Mouse (Mus musculus) B cell, adult 2 months (primary cell): ENCODE results near the gene Acad12.
"Not testable (repeated sequence)": the region's sequence is repeated elsewhere in the genome, so short reads cannot be mapped to it uniquely, and the experiment has no call there.

Source experiments
- DNase-seq, 2 experiments: peaks; one replicate each; pipeline ENCODE4 v3.0.0; 2022

Gene Acad12

DNA sequence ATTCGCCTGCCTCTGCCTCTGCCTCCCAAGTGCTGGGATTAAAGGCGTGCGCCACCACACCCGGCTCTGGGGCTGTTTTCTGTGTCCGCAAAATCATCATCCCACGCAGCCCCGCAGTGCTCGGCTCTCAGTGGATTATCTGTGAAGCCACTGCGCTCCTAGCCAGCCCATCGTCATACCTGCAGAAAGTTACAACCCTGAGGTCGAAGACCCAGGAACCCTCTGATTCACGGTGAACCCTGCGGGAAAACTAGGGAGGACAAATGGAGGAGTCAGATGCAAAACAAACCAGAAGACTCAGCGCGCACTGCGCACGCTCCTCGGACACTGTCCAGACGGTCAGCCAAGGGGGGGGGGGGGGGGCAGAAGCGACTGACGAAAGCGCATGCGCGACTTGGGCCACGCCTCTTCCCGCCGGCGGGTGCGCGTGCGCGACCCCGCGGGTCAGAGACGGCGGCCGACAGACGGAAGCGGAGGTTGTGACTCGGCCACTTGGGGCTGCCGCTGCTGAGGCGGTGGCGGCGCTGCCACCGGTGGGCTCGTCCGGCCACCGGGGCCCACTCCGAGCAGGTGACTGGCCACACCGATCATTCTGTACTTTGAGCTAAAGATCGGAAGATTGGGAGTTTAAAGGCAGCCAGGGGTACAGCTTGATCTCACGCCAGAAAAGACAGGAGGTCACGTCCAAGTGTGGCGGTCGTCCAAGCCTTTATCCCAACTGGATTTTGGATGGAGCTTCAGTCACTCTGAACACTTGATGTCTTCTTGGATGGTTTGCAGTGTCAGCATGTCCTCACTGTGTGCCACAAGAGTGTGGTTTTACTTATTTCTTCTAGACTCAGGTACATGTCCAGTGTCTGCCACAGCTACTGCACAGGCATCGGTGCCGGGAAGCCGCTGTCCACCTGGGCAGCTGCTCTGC is at the start of gene Acad12:
TSS of gene Acad12 (minus strand) at position 347 of the 922 bp plus-strand sequence.
- DNase-seq = peak; percentile 78 to 81

DNA sequence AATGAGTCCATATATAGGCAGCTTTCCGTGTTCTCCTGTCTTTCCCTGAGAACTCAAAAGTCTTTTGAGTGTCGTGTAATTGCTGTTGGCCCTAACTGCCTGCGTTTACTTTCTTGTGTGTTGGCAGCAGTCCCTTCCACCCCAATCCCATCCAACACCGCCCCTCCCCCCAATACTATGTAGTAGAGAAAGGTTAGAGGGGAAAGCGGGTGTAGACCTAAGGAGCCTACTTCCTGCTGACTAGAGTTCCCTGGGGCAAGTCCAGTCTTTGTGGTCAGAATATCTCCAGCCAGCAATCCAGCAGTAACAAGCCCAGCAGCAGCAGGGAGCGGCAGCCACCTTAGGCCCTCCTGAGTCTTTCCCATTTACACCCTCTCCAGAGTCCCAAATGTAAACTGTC is 49.7 kb upstream of the Acad12 start:
- DNase-seq = no peak

DNA sequence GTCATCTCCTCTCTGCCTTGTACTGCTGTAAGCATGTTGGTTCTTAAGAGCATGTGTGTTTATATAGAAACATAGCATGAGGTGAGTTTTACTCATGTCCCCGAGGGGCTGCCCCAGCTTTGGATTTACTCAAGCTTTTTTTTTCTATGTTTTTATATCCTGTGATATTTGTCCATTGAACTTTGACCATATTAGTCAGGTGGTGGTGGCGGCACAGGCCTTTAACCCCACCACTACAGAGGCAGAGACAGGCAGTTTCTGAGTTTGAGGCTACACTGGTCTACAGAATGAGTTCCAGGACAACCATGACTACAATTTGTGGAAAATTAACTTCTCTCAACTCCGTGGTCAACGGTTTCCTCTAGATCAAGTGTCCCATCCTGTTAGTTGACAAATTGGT is 48.3 kb upstream of the Acad12 start:
- no peak for DNase-seq

DNA sequence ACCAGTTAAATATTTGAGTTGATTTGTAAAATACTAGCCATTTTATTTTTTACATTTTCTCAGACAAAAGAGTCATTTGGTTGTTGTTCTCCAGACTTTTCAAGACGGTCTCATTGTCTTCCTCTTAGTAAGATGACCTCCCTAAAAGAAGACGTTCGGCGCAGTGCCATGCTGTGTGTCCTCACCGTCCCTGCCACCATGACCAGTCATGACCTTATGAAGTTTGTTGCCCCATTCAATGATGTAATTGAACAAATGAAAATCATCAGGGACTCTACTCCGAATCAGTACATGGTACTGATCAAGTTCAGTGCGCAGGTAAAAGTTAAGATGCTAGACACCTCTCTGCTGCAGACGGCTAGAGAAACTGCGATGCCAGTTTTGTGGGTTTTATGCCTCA is 46.2 kb upstream of the Acad12 start:
- DNase-seq = no peak

DNA sequence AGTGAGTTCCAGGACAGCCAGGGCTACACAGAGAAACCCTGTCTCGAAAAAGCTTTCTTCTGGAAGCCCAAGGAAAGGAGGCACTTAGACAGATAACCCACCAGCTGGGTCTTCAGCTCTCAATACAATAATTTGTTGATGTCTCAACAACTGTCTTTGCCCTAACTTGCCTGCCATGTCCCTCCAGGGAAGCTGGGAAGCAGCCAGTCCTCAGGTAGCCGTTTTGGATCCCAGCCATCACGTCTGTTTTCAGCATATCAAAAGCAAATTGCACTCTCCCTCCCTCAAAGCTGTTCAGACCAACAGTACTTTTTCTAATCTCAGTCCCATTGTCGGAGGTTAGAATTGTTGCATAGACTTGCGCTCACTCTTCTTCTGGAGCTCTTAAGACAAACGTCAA is 45.3 kb upstream of the Acad12 start:
- no peak for DNase-seq

DNA sequence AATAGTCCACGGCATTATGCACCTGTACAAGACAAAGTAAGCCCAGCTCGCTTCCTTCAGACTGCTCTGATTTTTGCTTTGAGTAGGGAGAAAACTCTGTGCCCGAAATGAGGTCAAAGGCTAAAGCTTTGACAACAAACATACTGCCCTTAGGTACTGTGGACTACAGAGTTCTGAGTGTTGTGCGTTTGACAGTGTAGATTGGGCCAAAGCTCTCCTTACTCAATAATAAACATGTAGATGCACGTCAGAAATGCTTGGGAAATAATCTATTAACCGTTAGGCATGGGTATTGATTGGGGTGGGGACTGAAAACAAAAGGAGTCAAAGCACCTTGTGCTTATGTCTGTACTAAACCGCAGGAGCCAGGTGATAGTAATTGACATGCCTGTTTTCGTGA is 44.7 kb upstream of the Acad12 start:
- DNase-seq = no peak

DNA sequence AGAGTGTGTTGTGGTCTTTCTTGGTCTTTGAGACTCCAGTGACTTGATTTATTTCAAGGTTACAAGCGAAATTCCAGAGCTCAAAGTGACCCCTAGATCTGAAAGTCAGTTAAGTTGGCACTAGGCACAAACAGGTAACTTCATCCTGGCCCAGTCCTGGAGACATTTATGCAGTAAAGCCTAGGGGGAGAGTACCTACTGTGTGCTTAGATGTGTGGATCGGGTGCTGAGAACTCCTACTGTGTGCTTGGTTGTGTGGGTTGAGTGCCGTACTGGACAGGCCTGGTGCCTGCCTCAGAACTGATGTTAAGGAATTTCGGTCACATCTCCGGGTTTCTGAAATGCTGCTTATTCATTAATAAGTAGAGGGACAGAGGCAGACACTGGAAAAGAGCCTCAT is 42.8 kb upstream of the Acad12 start:
- DNase-seq = no peak

DNA sequence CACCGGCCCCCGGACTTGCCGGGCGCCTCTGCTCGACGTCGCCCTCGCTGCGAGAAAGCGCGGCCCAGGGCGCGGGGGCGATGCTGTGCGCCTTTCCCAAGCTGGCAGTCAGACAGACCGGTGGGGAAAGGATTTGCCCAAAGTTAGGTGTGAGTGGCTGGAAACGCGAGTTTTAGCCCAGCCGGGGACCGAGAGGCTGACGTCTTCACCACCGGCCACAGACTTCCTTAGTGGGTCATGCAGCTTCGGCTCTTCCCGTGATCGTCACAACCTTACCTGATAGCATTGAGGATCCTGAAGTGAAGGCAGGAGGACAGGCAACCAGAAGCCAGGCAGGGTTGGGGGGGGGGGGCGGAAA is 42.1 kb upstream of the Acad12 start:
- DNase-seq = peak; percentile 39 to 41

DNA sequence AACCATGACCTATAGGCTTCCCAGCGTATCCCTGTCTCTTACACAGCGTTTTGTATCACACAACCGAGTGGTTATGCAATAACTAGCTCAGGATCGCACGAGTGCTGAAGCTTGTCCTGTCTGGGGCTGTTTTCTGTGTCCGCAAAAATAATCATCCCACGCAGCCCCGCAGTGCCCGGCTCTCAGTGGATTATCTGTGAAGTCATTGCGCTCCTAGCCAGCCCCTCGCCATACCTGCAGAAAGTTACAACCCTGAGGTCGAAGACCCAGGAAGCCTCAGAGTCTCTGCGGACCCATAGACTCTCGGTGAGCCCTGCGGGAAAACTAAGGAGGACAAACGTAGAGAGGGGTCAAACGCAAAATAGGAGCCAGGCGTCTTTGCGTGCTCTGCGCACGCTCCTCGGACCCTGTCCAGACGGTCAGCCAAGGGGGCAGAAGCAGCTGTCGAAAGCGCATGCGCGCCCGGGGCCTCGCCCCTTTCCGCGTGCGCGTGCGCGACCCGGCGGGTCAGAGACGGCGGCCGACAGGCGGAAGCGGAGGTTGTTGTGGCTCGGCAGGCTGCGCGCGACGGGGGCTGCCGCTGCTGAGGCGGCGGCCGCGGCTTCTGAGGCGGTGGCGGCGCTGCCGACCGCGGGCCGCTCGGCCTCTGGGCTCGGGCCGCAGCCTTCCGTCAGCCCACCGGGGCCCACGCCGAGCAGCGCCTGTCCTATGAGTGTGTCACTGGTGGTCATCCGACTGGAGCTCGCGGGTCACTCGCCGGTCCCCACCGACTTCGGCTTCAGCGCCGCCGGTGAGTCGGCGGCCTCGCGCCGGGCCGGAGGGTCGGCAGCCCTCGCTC is 41.5 kb upstream of the Acad12 start, which contains the start of the genes Acad10 and Brap:
TSS of gene Acad10 (minus strand) at position 456 of the 838 bp plus-strand sequence.
TSS of gene Brap (plus strand) at position 505 of the 838 bp plus-strand sequence.
- peak; percentile 93 to 96 for DNase-seq

DNA sequence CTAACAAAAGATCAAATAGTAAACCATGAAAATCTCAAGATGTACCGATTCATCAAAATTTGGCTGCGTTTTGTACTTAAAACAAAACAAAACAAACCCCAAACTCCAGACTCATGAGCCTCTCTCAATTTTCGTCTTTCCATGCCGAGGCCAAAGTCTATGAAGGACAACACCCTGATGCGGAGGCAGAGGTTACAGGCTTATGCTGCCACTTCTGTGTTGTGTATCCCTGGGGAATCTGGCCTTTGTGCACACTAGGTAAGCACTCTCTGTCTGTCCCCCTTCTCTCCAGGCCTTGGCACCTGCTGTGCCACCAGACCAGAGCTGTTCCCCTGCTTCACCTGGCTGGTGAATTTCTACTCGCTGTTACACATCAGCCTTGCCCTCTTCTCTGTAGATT is 38.9 kb upstream of the Acad12 start:
- not testable (repeated sequence) for DNase-seq

DNA sequence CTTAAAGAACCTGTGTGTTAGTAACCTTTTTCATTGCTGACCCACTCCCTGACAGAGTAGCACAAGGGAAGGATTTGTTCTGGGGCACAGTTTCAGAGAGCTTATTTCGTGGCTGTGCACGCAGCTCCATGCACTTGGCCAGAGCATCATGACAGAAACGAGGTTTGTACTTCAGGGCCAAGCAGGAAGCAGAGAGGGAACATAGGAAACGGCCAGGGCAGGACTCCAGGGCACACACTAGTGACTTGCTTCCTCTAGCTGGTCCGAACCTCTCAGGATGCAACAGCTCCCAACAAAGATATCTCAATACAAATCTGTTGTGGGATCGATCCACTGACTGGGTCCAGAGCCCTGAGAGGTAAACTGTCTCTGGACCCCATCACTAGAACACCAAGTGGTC is 38.1 kb upstream of the Acad12 start:
- DNase-seq = not testable (repeated sequence)

DNA sequence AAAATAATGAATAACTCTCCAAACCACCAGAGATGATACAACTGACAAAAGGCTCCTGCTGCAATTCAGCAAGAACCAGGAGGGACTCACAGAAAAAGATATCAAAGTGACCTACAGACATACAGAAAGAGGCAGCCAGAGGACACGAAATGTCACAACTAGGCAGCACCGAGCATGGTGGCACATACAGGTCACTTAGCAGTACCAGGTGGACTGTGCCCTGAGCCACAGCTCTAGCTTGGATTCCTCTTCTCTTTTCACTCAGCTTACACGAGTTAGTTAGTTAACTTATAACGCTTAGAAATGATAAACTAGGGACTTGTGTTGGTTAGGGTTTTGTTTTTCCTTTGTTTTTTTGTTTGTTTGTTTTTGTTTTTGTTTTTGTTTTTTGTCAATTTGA is 35.8 kb upstream of the Acad12 start:
- DNase-seq = no peak

DNA sequence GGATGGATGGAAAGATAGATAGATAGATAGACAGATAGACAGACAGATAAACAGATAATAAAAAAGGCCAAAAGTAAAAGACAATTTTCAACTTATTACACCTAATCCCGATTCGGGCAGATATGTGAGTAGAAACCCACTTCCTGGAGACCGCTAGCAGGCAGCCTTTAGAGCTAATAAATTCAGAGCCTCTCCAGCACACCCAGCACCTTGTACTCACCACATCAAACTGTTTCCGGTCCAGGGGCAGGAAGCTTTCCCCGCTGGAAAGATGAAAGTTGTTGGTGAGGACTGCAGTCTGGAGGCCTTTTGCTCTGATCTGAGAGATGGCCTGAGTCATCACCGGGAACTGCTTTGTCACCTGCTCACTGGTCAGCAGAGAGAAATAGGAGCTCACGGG is 30.4 kb upstream of the Acad12 start:
- DNase-seq = no peak

DNA sequence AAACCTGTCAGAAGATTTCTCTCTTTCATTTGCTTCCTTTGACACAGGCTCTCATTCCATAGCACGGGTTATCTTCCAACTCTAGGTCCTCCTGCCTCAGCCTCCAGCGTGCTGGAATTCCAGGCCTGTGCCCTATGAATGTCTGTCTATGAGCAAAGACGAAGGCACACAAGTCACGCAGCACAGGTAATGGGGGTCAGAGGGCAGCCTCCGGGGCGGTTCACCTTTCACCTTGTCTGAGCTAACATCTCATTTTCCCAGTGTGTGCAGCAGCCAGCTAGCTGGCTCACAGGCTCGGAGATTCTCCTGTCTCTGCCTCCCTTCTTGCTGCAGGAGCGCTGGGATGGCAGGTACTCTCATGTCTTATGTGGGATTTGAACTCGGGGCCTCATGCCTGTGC is 20.9 kb upstream of the Acad12 start:
- DNase-seq = no peak

DNA sequence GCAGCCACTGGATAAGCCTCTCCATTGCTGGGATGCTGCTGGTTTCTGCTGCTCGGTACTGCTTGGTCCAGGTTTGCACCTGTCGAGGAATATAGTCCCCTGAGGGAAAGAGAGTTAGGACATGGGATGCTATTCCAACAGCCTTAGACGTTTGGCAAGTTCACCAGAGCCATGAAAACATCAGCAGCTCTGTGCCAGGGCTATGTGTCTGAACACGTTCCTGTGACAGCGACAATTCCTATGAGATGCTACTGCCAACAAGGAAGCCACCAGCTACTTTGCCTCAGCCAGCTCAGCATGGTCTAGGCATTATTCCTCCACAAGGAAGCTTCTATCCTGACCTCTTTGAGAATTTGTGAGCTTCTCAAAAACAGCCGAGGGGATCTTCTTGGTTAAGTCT is 18.6 kb upstream of the Acad12 start:
- DNase-seq = no peak

DNA sequence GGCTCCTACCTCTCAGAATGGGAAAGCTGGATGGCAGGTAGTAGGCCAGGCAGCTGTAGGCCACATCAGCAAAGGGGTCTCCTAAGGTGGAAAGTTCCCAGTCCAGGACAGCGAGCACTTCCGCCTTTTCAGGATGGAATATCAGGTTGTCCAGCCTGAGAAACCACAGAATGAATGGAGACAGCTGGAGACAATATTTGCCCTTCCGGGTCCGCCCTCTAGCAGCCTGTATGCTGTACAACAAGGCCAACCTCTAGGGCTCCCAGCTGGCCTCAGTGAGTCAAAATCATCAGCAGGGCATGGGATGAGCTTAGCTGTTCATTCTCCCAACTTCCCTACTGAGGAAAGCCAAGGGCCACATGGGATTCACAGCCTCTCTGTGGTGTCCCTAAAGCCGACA is 15.9 kb upstream of the Acad12 start:
- no peak for DNase-seq

DNA sequence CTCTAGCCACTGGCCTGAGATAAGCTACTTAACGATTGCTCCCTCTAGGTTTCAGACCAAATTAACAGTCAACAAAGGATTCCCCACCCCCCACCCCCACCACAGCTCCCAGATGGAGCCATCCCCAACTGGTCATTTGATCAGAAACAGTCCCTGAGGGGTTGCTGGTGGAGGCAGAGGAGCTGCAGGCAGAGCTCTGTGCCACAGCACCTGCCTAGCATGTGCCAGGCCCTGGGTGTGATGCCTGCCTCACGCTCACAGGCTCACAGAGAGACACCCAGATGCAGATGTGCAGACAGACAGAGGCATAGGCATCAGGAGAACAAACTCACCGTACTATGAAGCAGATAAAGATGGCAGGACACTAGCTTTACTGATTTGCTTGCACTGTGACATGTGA is 14.1 kb upstream of the Acad12 start:
- DNase-seq = no peak

DNA sequence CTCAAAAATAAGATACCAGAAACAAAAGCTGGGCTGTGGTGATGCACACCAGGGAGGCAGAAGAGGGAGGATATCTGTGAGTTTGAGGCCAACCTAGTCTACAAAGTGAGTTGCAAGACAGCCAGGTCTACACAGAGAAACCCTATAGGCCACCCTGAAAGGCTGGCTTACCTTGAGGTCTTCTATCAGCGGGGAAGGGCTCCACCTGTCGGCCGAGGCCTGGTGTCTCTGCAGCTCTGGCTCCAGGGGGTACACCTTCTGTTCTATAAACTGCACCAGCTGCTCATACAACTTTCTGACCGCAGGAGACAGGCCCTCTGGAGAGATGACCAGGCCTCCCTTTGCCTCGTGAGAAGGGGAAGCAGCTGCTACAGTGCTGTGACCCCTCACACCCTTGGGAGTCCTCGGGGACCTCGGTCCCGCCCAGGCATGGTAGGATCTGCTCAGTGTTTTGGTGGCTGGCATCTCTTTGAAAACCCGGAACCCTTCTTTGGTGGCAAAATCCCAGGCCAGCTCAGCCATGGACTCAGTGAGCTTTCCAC is 12.4 kb upstream of the Acad12 start:
- peak; percentile 12 to 17 for DNase-seq

DNA sequence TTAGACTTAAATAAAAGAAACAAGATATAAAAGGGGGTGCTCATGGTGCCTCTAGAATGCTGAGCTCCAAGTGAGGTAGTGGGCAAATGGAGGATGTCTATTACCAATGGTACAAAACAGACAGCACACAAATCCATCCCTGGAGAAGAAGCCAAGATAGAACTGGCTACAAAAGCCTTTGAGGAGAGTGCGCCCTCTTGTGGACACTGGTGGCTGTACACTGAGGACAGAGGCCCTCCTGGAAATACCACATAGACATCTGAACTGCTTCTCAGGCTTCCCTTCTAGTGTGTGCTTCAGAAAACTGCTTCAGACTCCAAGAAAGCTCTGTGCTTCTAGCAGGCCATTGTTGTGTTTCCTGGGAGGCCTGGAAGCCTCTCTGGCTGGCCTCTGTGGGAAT is 9.1 kb upstream of the Acad12 start:
- peak; percentile 84 to 85 for DNase-seq

DNA sequence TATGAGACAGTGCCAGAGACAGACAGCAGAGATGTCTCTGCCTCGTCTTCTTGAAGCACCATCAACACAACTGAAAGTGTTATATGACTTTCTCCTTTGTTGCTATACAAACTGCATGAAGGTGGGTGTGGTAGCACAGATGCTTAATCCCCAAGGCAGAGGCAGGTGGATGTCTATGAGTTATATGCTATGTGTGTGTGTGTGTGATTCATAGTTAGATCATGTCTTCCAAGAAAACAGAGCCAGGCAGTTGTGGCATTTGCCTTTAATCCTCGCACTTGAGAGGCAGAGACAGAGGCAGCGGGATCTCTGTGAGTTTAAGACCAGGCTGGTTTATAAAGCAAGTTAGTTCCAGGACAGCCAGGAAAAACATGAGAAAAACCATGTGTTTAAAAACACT is 4.5 kb upstream of the Acad12 start:
- no peak for DNase-seq

DNA sequence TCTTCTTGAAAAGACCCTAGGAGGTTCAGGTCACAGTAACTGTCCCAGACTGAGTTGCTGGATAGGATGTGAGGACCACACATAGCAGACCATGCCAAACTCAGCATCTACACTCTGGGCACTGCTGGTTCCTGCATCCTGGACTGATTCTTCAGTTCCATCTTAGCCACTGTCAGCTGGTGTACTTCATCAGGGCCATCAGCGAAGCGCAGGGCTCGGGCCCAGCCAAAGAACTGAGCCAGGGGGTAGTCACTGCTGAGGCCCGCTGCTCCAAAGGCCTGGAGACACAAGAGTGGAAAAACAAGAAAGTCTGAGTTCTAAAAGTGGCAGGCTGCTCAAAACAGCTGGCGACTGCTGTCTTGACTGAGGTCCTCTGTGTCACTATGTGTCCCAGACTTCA is 2.4 kb upstream of the Acad12 start:
- DNase-seq = no peak

DNA sequence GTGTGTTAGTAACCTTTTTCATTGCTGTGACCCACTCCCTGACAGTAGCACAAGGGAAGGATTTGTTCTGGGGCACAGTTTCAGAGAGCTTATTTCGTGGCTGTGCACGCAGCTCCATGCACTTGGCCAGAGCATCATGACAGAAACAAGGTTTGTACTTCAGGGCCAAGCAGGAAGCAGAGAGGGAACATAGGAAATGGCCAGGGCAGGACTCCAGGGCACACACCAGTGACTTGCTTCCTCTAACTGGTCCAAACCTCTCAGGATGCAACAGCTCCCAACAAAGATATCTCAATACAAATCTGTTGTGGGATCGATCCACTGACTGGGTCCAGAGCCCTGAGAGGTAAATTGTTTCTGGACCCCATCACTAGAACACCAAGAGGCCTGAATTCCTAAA is 3.8 kb downstream of the Acad12 start:
- DNase-seq = not testable (repeated sequence)

DNA sequence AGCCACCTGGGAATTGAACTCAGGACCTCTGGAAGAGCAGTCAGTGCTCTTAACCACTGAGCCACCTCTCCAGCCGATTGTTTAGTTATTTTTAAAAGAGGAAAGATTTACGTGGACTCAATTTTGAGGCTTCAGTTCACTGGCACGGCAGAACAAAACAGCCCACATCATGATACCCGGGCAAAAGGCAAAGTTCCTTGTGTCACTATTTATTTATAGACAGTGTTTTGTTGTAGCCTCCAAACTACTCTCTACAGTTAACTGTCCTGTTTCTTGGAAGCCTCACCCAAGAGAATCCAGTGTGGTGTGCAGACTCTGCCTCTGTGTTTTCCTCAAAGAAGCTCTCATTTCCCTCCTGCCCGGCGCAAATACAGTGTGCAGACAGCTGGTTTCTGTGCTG is 6.7 kb downstream of the Acad12 start:
- no peak for DNase-seq
